In the genomic region with DNA sequence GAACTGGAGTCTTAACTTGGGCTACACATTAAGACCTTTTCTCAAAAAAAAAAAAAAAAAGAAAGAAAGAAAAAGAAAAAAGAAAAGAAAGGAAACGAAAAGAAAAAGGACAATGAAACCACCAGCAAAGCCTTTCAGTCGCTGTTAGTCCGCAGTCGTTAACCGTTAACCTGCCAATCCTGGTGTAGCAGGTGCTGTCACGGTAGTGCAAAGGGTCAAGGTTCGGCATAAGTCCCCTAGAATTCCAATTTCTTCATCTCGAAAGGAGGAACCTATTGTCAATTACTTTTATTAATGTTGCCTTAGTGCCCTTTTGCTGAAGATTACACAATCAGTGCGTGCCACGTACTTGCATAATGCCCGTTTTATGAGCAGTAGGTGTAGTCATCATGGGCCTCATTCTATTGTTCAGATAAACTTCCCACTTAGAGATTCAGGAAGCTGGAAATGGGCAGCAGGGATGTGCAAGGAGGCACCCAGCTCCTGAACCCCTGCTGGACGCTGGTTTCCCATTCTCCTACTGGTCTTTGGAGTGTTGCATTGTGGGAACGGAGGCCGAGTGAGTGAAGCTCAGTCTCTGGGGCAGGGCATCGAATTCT, we compare ENCODE assay signal across 26 mouse cellular contexts. TPM values are rescaled to one million over a fixed set of nuclear protein-coding genes. Genes with fewer than 3 reads are reported as not detected.
DNase-seq lines count a peak whose midpoint lies in the region; ATAC-seq and TF ChIP-seq lines count a peak whose summit lies in the region.
"Had no signal": no experiment of that assay in that cellular context is flagged by ENCODE, and none has a peak within 500 bp of the region (broad histone marks: within the 10 kb centered on the region; RNA-seq: fewer than 3 reads in every experiment).

No protein-coding gene starts in this region.

- H3K27ac ChIP-seq in intestine, postnatal 0 days (ENCODE audit: low read depth, low read length): peak overlapping the region; percentile 41; the same call in 1 of the 2 replicates
- peak overlapping the region; percentile 63 for H3K27ac ChIP-seq in small intestine, adult 2 months (ENCODE audit: insufficient read depth, low read depth, low read length)
- no peak overlapping the region for H3K27ac ChIP-seq in midbrain, embryonic 16.5 days (ENCODE audit: low read length)
- H3K27ac ChIP-seq: embryonic facial prominence, embryonic 10.5 days; forebrain, embryonic 10.5 days; heart, embryonic 13.5 days; neural tube, embryonic 12.5 days; stomach, embryonic 15.5 days had no signal

- 0 out of 2 replicates have a peak, but pooled peaks cover 3% of the 10 kb centered on the region for H3K4me1 ChIP-seq in intestine, postnatal 0 days (replicated peaks; ENCODE audit: control insufficient read depth, insufficient read depth, low read length)
- peaks cover 18% of the 10 kb centered on the region; the same call in 1 of the 2 replicates for H3K4me1 ChIP-seq in small intestine, adult 2 months (ENCODE audit: control insufficient read depth, insufficient read depth, insufficient read length, low read length)
- no peaks in the 10 kb centered on the region for H3K4me1 ChIP-seq in midbrain, embryonic 16.5 days (ENCODE audit: control insufficient read depth, insufficient read depth, low read length)
- H3K4me1 ChIP-seq: neural tube, embryonic 12.5 days; stomach, embryonic 15.5 days had no signal

- TF ChIP-seq CTCF in intestine, postnatal 0 days (IDR thresholded peaks at IDR 0.05; ENCODE audit: low read depth): peak; percentile 12; the same call in 1 of the 2 replicates
- TF ChIP-seq CTCF in small intestine, adult 2 months (IDR thresholded peaks at IDR 0.05; ENCODE audit: extremely low read depth, insufficient read length, insufficient replicate concordance, low read depth, low read length): no peak; the same call in 1 of the 2 replicates

- no peaks in the 10 kb centered on the region for H3K36me3 ChIP-seq in intestine, postnatal 0 days (ENCODE audit: control insufficient read depth, insufficient read depth)
- no peaks in the 10 kb centered on the region for H3K36me3 ChIP-seq in small intestine, adult 2 months (ENCODE audit: control insufficient read depth, insufficient read depth, low read length)
- no peaks in the 10 kb centered on the region for H3K36me3 ChIP-seq in midbrain, embryonic 16.5 days (ENCODE audit: control insufficient read depth, insufficient read depth, low read length)
- H3K36me3 ChIP-seq: embryonic facial prominence, embryonic 10.5 days; forebrain, embryonic 10.5 days; heart, embryonic 13.5 days; neural tube, embryonic 12.5 days; stomach, embryonic 15.5 days had no signal

- 0 out of 2 replicates have a peak, but pooled peaks have one; percentile 26 for ATAC-seq in common myeloid progenitor, adult 5-6 weeks (replicated peaks; ENCODE audit: low read depth, poor library complexity, severe bottlenecking)
- ATAC-seq in intestine, postnatal 0 days: peak; percentile 94
- no peak for ATAC-seq in midbrain, embryonic 16.5 days
- ATAC-seq: forebrain, embryonic 16.5 days had no signal

- H3K9ac ChIP-seq in intestine, postnatal 0 days (ENCODE audit: low read depth, low read length): no peak overlapping the region
- H3K9ac ChIP-seq in midbrain, embryonic 16.5 days (ENCODE audit: low read depth, low read length): no peak overlapping the region
- H3K9ac ChIP-seq: heart, embryonic 13.5 days; neural tube, embryonic 12.5 days; stomach, embryonic 15.5 days had no signal

- WGBS in intestine, postnatal 0 days: 43% methylated on average over 15 of the region's 15 CpGs
- WGBS in small intestine, adult 2 months: 22% methylated on average over 15 of the region's 15 CpGs
- 78% methylated on average over 15 of the region's 15 CpGs for WGBS in midbrain, embryonic 16.5 days

- no peak for TF ChIP-seq POLR2A in small intestine, adult 2 months (IDR thresholded peaks at IDR 0.05; ENCODE audit: low read depth, low read length)

- peak; percentile 60 for DNase-seq in lung, postnatal 36 days
- DNase-seq in lung, postnatal 14 days: no peak
- DNase-seq in layer of hippocampus, postnatal 14 days (ENCODE audit: low spot score in 2 of 2): no peak
- no peak for DNase-seq in urinary bladder, postnatal 25 days (ENCODE audit: low spot score)
- DNase-seq: adrenal gland, postnatal 10 days; cerebellum, adult 9-10 months; gastrocnemius, postnatal 10 days; heart, adult 18-20 months; heart, postnatal 14 days; kidney, adult 9 months; lung, postnatal 10 days; right cerebral cortex, adult 18-20 months; right cerebral cortex, postnatal 4 days; thymus, adult 2 months; thymus, postnatal 4 days had no signal

- H3K27me3 ChIP-seq in intestine, postnatal 0 days (replicated peaks; ENCODE audit: control insufficient read depth, insufficient read depth, low read length): no peaks in the 10 kb centered on the region
- H3K27me3 ChIP-seq in small intestine, adult 2 months (ENCODE audit: control insufficient read depth, insufficient read depth, low read length): no peaks in the 10 kb centered on the region
- H3K27me3 ChIP-seq in midbrain, embryonic 16.5 days (ENCODE audit: control insufficient read depth, insufficient read depth, low read depth, low read length): no peaks in the 10 kb centered on the region
- H3K27me3 ChIP-seq: heart, embryonic 13.5 days; neural tube, embryonic 12.5 days; stomach, embryonic 15.5 days had no signal

- no peak overlapping the region for H3K4me3 ChIP-seq in intestine, postnatal 0 days (ENCODE audit: low read depth, low read length)
- peak overlapping the region; percentile 21; the same call in 1 of the 2 replicates for H3K4me3 ChIP-seq in small intestine, adult 2 months (ENCODE audit: low read depth, low read length)
- no peak overlapping the region for H3K4me3 ChIP-seq in midbrain, embryonic 16.5 days (ENCODE audit: low read depth, low read length)
- H3K4me3 ChIP-seq: embryonic facial prominence, embryonic 10.5 days; forebrain, embryonic 10.5 days; heart, embryonic 13.5 days; neural tube, embryonic 12.5 days; stomach, embryonic 15.5 days had no signal

- H3K4me2 ChIP-seq in intestine, postnatal 0 days (replicated peaks; ENCODE audit: low read depth): 0 out of 2 replicates have a peak overlapping the region, but pooled peaks have one; percentile 21
- H3K4me2 ChIP-seq in midbrain, embryonic 16.5 days (ENCODE audit: low read length): no peak overlapping the region
- H3K4me2 ChIP-seq: heart, embryonic 13.5 days; midbrain, embryonic 11.5 days; neural tube, embryonic 12.5 days; stomach, embryonic 15.5 days had no signal

- H3K9me3 ChIP-seq in intestine, postnatal 0 days (ENCODE audit: control insufficient read depth): no peaks in the 10 kb centered on the region
- H3K9me3 ChIP-seq in midbrain, embryonic 16.5 days (replicated peaks; ENCODE audit: control insufficient read depth, low read length, poor library complexity, severe bottlenecking): no peaks in the 10 kb centered on the region
- H3K9me3 ChIP-seq: embryonic facial prominence, embryonic 10.5 days; forebrain, embryonic 10.5 days; heart, embryonic 13.5 days; neural tube, embryonic 12.5 days; stomach, embryonic 15.5 days had no signal

RNA-seq across cellular contexts. Expression of gene Slc38a2, which starts 36.1 kb away (rescaled TPM):
- total RNA-seq in common myeloid progenitor, adult 5-6 weeks (2017): 85.6 and 103 TPM in 2 replicates
- 27.9 and 28.5 TPM in 2 replicates for polyA plus RNA-seq in intestine, postnatal 0 days (2015; fragmentation: Nextera tagmentation; extraction: Ambion mirVana)
- 10.3 and 13.9 TPM in 2 replicates for polyA plus RNA-seq in small intestine, adult 2 months (2012; rRNA removed)
- 10 to 100 TPM; 52.6 to 57.4 TPM for total RNA-seq in layer of hippocampus, postnatal 14 days (2021)
- 111 and 127 TPM in 2 replicates for polyA plus RNA-seq in midbrain, embryonic 16.5 days (2015; fragmentation: Nextera tagmentation; extraction: Ambion mirVana)
